Mouse (Mus musculus) embryonic facial prominence, embryonic 12.5 days (tissue): ENCODE data around the gene Csta1. TPM values are rescaled to one million over a fixed set of nuclear protein-coding genes. Genes with fewer than 3 reads are reported as not detected.

Experiments used
- ATAC-seq: fragments of 200-750 bp; cut with Nextera tagmentation; 2 replicates; pipeline ENCODE4 v1.8.0; 2017; ENCODE audit not compliant: insufficient number of reproducible peaks, insufficient read depth, low FRiP score, low TSS enrichment
- H3K27ac ChIP-seq: fragments of 300-500 bp; sonication (generic); 2 replicates; pipeline ENCODE4 v1.5.1; 2016; ENCODE audit warnings: mild to moderate bottlenecking
- H3K27me3 ChIP-seq: fragments of 300-500 bp; sonication (generic); 2 replicates; pipeline ENCODE4 v1.6.1; 2016; ENCODE audit warnings: mild to moderate bottlenecking, moderate library complexity
- H3K36me3 ChIP-seq: fragments of 300-500 bp; sonication (generic); 2 replicates; pipeline ENCODE4 v1.6.1; 2016; ENCODE audit warnings: mild to moderate bottlenecking
- H3K4me1 ChIP-seq: fragments of 300-500 bp; sonication (generic); 2 replicates; pipeline ENCODE4 v1.6.1; 2016
- H3K4me2 ChIP-seq: fragments of 300-500 bp; sonication (generic); replicated peaks from 2 replicates; pipeline ENCODE4 v1.6.1; 2016; ENCODE audit warnings: mild to moderate bottlenecking, moderate library complexity
- H3K4me3 ChIP-seq: fragments of 300-500 bp; sonication (generic); 2 replicates; pipeline ENCODE4 v1.5.1; 2016; ENCODE audit warnings: mild to moderate bottlenecking
- H3K9ac ChIP-seq: fragments of 300-500 bp; sonication (generic); 2 replicates; pipeline ENCODE4 v1.6.1; 2016; ENCODE audit warnings: mild to moderate bottlenecking, moderate library complexity
- H3K9me3 ChIP-seq: fragments of 300-500 bp; sonication (generic); 2 replicates; pipeline ENCODE4 v1.6.1; 2016; ENCODE audit warnings: mild to moderate bottlenecking, moderate library complexity
- WGBS: fragments of 180-500 bp; shearing (Covaris S2); methylation state at CpG from one replicate; pipeline ENCODE4 v1.1.7; 2016; 5-methylcytosine and 5-hydroxymethylcytosine counted together
- polyA plus RNA-seq: library from polyadenylated mRNA; unstranded; fragments of >200 nt; fragmentation: Nextera tagmentation; extraction: Ambion mirVana; gene quantifications from 2 replicates; pipeline ENCODE4 v1.2.1, GENCODE M21; 2016

Gene Csta1
- polyA plus RNA-seq, 1 experiment from 2014 or later, result not detected

DNA sequence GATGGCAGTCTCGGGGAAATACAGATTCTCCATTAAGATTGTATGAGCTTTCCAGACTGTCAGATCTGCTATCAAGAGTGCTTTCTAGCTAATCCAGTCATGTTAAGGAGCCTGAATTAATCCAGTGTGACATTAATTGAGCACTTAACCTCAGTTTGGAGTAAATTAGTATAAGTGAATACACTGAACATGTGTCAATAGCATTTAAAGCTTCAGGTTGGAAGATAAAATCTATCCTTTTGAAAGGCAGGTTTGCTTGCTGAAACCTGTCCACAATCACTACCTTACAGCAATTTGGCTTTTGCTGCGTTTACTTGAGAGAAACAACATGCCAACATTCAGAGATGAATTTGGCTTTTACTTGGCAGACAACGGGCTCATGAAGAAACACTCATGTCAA lies 37.0 kb downstream of the Csta1 start:
- no peak overlapping the region for H3K27ac ChIP-seq
- H3K4me2 ChIP-seq, result no peak overlapping the region
- no peak for ATAC-seq
- no peaks in the 10 kb centered on the region for H3K4me1 ChIP-seq
- H3K9me3 ChIP-seq, result no peaks in the 10 kb centered on the region
- no peak overlapping the region for H3K9ac ChIP-seq
- no peaks in the 10 kb centered on the region for H3K27me3 ChIP-seq
- 78% methylated on average over 3 of the region's 3 CpGs for WGBS
- H3K36me3 ChIP-seq, result peaks cover 15% of the 10 kb centered on the region; the same call in 1 of the 2 replicates
- no peak overlapping the region for H3K4me3 ChIP-seq

DNA sequence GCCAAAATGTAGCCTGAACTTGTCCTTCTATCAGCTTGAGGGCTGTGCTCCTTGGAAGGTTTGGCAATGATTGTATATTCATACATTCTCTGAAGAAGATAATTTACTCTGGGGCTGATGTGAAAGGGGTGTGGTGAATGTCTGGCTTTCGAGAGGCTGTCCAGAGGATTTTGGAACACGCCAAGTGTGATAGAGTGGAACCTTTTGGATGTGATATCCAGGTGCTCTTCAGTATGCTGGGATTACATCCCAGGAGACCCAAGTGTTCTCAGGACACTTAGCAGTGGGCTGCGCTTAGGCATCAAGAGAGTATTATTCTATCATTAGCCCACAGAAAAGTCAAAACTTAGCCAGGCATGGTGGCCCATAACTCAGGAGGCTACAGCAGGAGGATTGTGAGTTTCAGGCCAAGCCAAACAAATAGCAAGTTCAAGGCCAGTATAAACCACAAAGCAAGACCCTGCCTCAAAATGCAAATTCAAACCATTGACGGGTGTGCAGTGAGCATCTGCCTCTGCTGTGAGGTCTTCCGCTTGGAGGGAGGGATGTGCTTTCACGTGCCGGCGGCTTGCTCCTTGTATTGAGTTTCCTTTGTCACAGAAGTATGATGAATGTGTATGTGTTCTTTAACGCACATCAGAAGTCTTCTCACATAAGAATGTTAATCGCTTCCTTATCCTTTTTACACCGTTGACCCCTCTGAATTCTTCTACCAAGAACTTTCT lies 40.1 kb downstream of the Csta1 start:
- Histone ChIP-seq H3K9me3 (no peaks in the 10 kb centered on the region), H3K27ac (no peak overlapping the region), H3K4me1 (no peaks in the 10 kb centered on the region), H3K4me2 (no peak overlapping the region), H3K27me3 (no peaks in the 10 kb centered on the region), H3K4me3 (no peak overlapping the region), H3K36me3 (peaks cover 33% of the 10 kb centered on the region), H3K9ac (no peak overlapping the region)
- ATAC-seq, result no peak
- 83% methylated on average over 11 of the region's 11 CpGs for WGBS

DNA sequence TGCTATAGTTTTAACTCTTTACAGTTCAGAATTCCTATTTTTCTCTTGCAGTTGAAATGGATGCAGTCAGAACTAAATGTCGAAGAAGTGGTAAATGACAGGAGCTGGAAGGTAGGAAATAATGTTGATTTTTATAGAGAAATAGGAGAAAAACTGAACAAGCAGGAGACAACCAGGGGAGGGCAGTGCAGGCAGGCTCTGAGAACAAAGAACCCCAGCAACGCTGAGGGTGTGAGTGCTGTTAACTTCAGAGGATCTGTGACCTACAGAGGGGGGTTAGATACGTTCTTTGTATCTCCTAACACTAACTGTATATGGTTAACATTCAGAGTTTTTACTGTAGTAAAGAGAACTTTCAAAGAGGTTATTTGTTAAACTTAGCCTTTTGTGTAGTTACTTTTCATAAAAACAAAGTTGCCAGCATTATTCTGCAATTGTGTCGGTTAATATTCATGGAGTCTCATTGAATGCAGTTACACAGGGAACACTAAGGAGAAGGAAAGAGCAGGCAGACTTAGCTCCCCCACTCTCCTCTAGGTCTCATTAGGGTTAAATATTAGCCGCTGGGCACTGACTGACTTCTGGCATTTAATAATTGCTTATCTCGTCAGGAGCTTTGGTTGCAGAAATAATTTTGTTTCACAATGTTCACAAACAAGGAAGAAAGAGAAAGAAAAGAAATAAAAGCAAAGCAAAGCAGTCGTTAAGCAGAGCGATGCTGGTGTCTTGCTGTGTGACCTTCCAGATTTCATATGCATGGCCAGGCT lies 41.0 kb downstream of the Csta1 start:
- Histone ChIP-seq H3K27me3 (no peaks in the 10 kb centered on the region), H3K4me1 (no peaks in the 10 kb centered on the region), H3K4me2 (no peak overlapping the region), H3K9ac (no peak overlapping the region), H3K4me3 (no peak overlapping the region), H3K36me3 (peaks cover 42% of the 10 kb centered on the region), H3K9me3 (no peaks in the 10 kb centered on the region), H3K27ac (no peak overlapping the region)
- ATAC-seq, result no peak
- WGBS, result 81% methylated on average over 8 of the region's 8 CpGs

DNA sequence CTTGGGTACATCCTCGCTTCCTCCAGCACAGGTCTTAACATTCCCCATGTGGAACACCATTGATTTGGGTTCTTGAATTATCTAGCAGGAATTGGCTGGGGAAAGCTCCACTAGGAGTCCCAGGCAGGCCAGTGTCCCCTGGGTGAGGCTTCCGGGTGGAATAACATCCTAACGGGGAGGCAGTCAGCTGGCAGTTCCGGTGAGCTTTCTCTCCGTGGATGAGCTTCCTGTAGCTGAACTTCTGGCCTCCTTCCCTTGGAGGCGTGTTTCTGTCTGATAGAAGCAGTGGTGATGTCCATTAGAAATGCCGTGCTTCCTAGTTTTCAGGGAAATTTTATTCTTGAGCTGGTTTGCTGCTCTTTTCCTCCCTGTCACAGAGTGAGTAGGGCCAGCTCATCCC lies 42.0 kb downstream of the Csta1 start:
- no peaks in the 10 kb centered on the region for H3K27me3 ChIP-seq
- H3K27ac ChIP-seq, result no peak overlapping the region
- H3K9ac ChIP-seq, result no peak overlapping the region
- H3K4me3 ChIP-seq, result no peak overlapping the region
- peaks cover 45% of the 10 kb centered on the region for H3K36me3 ChIP-seq
- WGBS, result 79% methylated on average over 7 of the region's 7 CpGs
- no peaks in the 10 kb centered on the region for H3K9me3 ChIP-seq
- no peaks in the 10 kb centered on the region for H3K4me1 ChIP-seq
- H3K4me2 ChIP-seq, result no peak overlapping the region
- no peak for ATAC-seq

DNA sequence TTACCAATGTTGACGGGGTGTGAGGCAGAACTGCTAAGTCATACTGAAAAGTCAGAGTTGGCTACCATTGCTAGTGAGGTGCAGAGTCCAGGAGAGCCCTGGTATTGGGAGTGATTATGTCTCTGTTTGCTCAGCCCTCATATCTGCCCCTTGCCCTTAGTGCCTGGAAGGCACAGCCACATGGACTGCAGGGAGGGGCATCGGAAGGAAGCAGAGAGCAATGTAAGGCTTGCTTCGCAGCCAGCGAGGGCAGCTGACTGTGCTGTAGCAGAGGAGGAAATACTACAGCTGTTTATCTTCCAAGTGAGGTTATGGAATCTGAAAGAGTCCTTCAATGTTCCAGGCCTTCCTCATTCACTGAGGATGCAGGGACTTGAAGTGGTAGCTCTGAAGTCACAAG lies 43.2 kb downstream of the Csta1 start:
- Histone ChIP-seq H3K4me2 (no peak overlapping the region), H3K4me3 (no peak overlapping the region), H3K4me1 (no peaks in the 10 kb centered on the region), H3K36me3 (peaks cover 45% of the 10 kb centered on the region), H3K27me3 (no peaks in the 10 kb centered on the region), H3K9me3 (no peaks in the 10 kb centered on the region), H3K27ac (no peak overlapping the region), H3K9ac (no peak overlapping the region)
- no peak for ATAC-seq
- 95% methylated on average over 4 of the region's 4 CpGs for WGBS

DNA sequence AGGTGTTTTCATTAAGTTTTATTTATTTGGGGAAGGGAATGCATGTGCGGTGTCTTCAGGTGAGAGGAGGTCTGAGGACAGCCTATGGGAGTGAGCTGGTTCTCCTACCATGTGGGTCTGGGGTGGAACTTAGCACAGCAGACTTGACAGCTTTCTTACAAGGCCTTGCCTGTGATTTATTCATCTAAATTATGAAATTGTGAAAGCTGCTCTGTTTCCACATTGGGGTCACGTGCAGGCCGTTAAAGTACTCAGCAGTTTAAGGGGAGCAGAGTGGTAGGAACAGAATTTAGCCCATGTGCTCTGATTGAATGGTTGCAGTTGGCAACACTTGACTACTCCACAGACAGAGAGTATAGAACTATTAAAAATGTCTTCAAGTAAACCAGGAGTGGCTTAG lies 51.1 kb downstream of the Csta1 start:
- H3K4me2 ChIP-seq, result no peak overlapping the region
- WGBS, result 94% methylated on average over 3 of the region's 3 CpGs
- ATAC-seq, result no peak

DNA sequence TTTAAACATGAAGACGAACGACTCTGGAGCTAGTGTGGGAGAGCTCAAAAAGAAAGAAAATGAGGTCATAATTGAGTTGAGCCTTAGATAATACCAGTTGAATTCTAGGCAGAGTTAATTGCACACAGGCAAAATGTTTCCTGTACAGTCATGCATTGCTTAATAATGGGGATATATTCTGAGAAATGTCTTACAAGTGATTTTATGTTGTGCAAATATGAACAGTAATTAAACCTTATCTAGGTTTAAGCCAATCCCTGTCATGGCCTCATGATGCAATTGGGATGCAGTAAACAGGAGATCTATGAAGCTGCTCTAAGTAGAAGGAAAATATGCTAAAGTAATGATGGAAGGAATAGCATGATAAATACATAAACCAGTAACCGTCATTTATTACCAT lies 56.3 kb downstream of the Csta1 start:
- H3K4me1 ChIP-seq, result peaks cover 5% of the 10 kb centered on the region
- H3K27me3 ChIP-seq, result no peaks in the 10 kb centered on the region
- H3K9ac ChIP-seq, result no peak overlapping the region
- H3K9me3 ChIP-seq, result no peaks in the 10 kb centered on the region
- 0 out of 2 replicates have a peak, but pooled peaks cover 4% of the 10 kb centered on the region for H3K36me3 ChIP-seq
- no peak for ATAC-seq
- WGBS, result 88% methylated on average over 3 of the region's 3 CpGs
- H3K27ac ChIP-seq, result no peak overlapping the region
- H3K4me3 ChIP-seq, result no peak overlapping the region
- no peak overlapping the region for H3K4me2 ChIP-seq

More for the DNA sequence above, 51.1 kb downstream of the Csta1 start:
- no peaks in the 10 kb centered on the region for H3K27me3 ChIP-seq
- no peak overlapping the region for H3K4me3 ChIP-seq
- H3K4me1 ChIP-seq, result no peaks in the 10 kb centered on the region
- H3K27ac ChIP-seq, result no peak overlapping the region
- H3K9ac ChIP-seq, result no peak overlapping the region
- H3K9me3 ChIP-seq, result no peaks in the 10 kb centered on the region
- H3K36me3 ChIP-seq, result peaks cover 8% of the 10 kb centered on the region

DNA sequence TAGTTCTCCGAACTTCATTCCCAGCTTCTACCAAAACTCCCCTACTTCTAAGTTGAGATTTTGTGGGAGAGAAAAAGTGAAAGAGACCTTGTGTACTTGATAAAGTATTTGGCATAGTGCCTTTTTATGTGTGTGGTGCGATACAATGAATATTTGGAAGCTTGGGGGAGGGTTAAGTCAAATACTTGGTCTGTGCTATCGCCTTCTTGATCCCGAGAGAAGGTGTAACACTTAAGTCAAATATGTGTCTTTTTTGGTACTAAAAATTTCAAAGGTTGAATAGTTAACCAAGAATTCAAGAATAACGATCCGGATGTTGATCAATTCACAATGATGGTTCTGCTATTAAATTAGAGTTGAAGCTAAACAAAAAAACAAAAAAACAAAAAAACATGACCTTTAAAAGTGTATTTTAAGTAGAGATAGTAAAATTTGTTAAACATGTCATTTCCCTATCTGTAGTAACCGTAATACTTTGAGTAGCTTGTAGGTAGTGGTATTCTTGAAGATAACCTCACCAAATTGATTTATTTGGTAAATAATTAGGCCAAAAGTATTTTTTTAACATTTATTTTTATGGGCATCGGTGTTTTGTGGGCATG lies 58.5 kb downstream of the Csta1 start:
- Histone ChIP-seq H3K9me3 (no peaks in the 10 kb centered on the region), H3K27ac (peak overlapping the region; percentile 98), H3K4me3 (peak overlapping the region; percentile 77), H3K27me3 (no peaks in the 10 kb centered on the region), H3K4me2 (peak overlapping the region; percentile 62), H3K36me3 (no peaks in the 10 kb centered on the region), H3K9ac (peak overlapping the region; percentile 80), H3K4me1 (peaks cover 10% of the 10 kb centered on the region)
- WGBS, result 30% methylated on average over 8 of the region's 8 CpGs
- no peak for ATAC-seq

DNA sequence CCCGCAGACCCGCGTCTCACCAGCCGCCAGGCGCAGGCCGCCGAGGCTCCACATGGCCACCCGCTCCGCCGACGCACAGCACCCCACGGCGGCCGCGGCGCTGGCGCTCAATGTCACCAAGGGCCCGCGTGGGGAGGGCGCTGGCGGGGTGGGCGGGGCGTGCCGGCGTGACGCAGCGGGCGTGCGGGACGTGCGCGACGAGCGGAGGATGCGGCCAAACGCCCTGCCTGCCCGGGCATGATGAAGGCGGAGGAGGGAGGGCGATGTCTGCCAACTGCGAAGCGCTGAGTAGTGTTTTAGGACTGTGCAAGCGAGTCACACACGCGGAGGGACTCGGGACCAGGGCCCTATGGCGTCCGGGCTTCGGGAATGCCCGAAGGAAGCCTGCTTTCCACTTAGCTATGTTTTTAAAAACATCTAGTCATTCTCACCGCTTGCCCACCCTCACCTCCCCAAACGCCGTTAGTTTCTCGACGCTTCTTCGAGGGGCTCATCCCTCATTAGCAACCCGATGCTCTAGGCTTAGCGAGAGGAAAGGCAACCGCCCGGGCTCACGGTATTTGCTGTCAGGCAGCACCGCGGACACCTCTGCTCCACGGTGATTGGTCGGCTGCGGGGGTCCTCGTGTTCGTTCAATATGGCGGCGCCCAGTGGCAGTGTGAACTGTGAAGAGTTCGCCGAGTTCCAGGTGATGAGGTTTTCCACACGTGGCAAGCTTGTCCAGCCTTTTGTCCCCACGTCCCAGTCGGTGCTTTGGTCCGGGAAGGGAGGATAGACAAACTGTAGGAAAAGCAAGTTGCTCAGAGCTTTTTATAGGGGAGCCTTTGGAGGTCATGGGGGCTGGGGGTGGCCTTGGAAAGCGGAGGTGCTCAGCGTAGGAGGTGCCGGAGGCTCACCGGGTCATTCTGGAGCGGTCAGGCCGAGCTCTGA lies 59.3 kb downstream of the Csta1 start, which contains the start of the genes Fam162a and Ccdc58:
TSS of gene Fam162a (minus strand) at position 145 of the 930 bp plus-strand sequence.
TSS of gene Ccdc58 (plus strand) at position 236 of the 930 bp plus-strand sequence.
- peak within 1 kb of the TSS; percentile 80 for H3K9ac ChIP-seq
- ATAC-seq, result peak; percentile 93
- peaks cover 10% of the 10 kb centered on the region for H3K4me1 ChIP-seq
- WGBS, result under 1% methylated on average over 81 of the region's 81 CpGs
- H3K4me2 ChIP-seq, result peak within 1 kb of the TSS; percentile 62
- H3K27me3 ChIP-seq, result no peaks in the 10 kb centered on the region
- peak within 1 kb of the TSS; percentile 98 for H3K27ac ChIP-seq
- peak within 1 kb of the TSS; percentile 77 for H3K4me3 ChIP-seq
- H3K36me3 ChIP-seq, result no peaks in the 10 kb centered on the region
- no peaks in the 10 kb centered on the region for H3K9me3 ChIP-seq

DNA sequence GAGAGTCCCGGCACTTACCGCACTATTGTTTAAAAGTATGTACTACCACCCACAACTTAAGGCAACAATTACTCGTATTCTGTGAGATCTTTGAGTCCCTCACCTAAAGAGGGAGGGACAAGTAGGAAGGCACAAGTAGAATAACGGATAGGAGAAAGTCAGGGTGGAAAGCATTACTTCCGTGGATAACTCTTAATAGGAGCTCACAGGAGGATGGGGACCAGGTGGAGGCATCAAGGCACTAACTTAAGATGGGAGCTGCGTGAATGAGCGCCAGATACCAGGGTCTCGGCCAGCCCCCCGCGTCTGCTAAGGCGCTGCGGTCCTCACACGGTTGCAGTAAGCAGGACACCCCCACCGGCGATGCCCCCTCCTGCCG lies 60.0 kb downstream of the Csta1 start:
- H3K9me3 ChIP-seq, result no peaks in the 10 kb centered on the region
- peak overlapping the region; percentile 98 for H3K27ac ChIP-seq
- peaks cover 10% of the 10 kb centered on the region for H3K4me1 ChIP-seq
- peak overlapping the region; percentile 62 for H3K4me2 ChIP-seq
- H3K4me3 ChIP-seq, result peak overlapping the region; percentile 77
- H3K27me3 ChIP-seq, result no peaks in the 10 kb centered on the region
- WGBS, result under 1% methylated on average over 16 of the region's 16 CpGs
- peak overlapping the region; percentile 80 for H3K9ac ChIP-seq
- H3K36me3 ChIP-seq, result no peaks in the 10 kb centered on the region
- 0 out of 2 replicates have a peak, but pooled peaks have one; percentile 2 for ATAC-seq
